Mouse (Mus musculus) embryonic facial prominence, embryonic 14.5 days (tissue): Measurements from ENCODE around the gene Nxph3. TPM values are rescaled to one million over a fixed set of nuclear protein-coding genes. Genes with fewer than 3 reads are reported as not detected.

Experiments
- ATAC-seq: fragments of 200-750 bp; cut with Nextera tagmentation; 2 replicates; pipeline ENCODE4 v1.8.0; 2017; ENCODE audit warnings: low read depth, moderate number of reproducible peaks, moderate TSS enrichment
- DNase-seq: peaks from one replicate; pipeline ENCODE4 v3.0.0-alpha.2; 2015; ENCODE audit warnings: low spot score
- H3K27ac ChIP-seq: fragments of 300-500 bp; sonication (generic); replicated peaks from 2 replicates; pipeline ENCODE4 v1.5.1; 2014; ENCODE audit warnings: low read depth, mild to moderate bottlenecking, low read length, moderate library complexity
- H3K27me3 ChIP-seq: fragments of 300-500 bp; sonication (generic); replicated peaks from 2 replicates; pipeline ENCODE4 v1.6.1; 2014; ENCODE audit warnings: low read length; ENCODE audit not compliant: control insufficient read depth, insufficient read depth
- H3K36me3 ChIP-seq: fragments of 300-500 bp; sonication (generic); 2 replicates; pipeline ENCODE4 v1.6.1; 2014; ENCODE audit warnings: low read length, mixed read lengths; ENCODE audit not compliant: control insufficient read depth, insufficient read depth
- H3K4me1 ChIP-seq: fragments of 300-500 bp; sonication (generic); 2 replicates; pipeline ENCODE4 v1.6.1; 2014; ENCODE audit warnings: antibody characterized with exemption, low read length; ENCODE audit not compliant: control insufficient read depth, insufficient read depth
- H3K4me2 ChIP-seq: fragments of 300-500 bp; sonication (generic); 2 replicates; pipeline ENCODE4 v1.6.1; 2014; ENCODE audit warnings: low read depth, mild to moderate bottlenecking, low read length, moderate library complexity, mixed read lengths
- H3K4me3 ChIP-seq: fragments of 300-500 bp; sonication (generic); 2 replicates; pipeline ENCODE4 v1.5.1; 2014; ENCODE audit warnings: low read depth, mild to moderate bottlenecking, low read length
- H3K9ac ChIP-seq: fragments of 300-500 bp; sonication (generic); 2 replicates; pipeline ENCODE4 v1.6.1; 2014; ENCODE audit warnings: low read depth, mild to moderate bottlenecking, low read length, moderate library complexity, mixed read lengths
- H3K9me3 ChIP-seq: fragments of 300-500 bp; sonication (generic); 2 replicates; pipeline ENCODE4 v1.6.1; 2016; ENCODE audit warnings: low read length; ENCODE audit not compliant: control insufficient read depth
- WGBS: fragments of 180-500 bp; shearing (Covaris S2); extraction: QIAGEN DNeasy Blood & Tissue Kit; methylation state at CpG from one replicate; pipeline ENCODE4 v1.1.7; 2014; 5-methylcytosine and 5-hydroxymethylcytosine counted together
- polyA plus RNA-seq: library from polyadenylated mRNA; unstranded; fragments of >200 nt; fragmentation: Nextera tagmentation; extraction: Ambion mirVana; gene quantifications from 2 replicates; pipeline ENCODE4 v1.2.1, GENCODE M21; 2014

The Nxph3 gene
- polyA plus RNA-seq, 1 experiment from 2014 or later: 0.72 TPM

- 86% methylated on average over 8 of the region's 8 CpGs for WGBS
- ATAC-seq: no peak
- no peaks in the 10 kb centered on the region for H3K4me1 ChIP-seq
- H3K4me2 ChIP-seq: no peak overlapping the region
- H3K9me3 ChIP-seq: no peaks in the 10 kb centered on the region
- no peak for DNase-seq
- no peaks in the 10 kb centered on the region for H3K27me3 ChIP-seq
- H3K27ac ChIP-seq: no peak overlapping the region
- no peak overlapping the region for H3K4me3 ChIP-seq
- no peak overlapping the region for H3K9ac ChIP-seq
- no peaks in the 10 kb centered on the region for H3K36me3 ChIP-seq
These were observed 12.9 kb upstream of the Nxph3 start for GRCm38 (mm10) chr11:95527307-95527706.

- Histone ChIP-seq H3K36me3 (no peaks in the 10 kb centered on the region), H3K9me3 (no peaks in the 10 kb centered on the region), H3K27me3 (no peaks in the 10 kb centered on the region), H3K4me3 (peak overlapping the region; percentile 20), H3K9ac (no peak overlapping the region), H3K27ac (no peak overlapping the region), H3K4me1 (peaks cover 4% of the 10 kb centered on the region), H3K4me2 (peak overlapping the region; percentile 49)
- WGBS: 1% methylated on average over 12 of the region's 13 CpGs
- ATAC-seq (peak; percentile 48), DNase-seq (peak; percentile 85)
These were observed 7.2 kb upstream of the Nxph3 start for GRCm38 (mm10) chr11:95521563-95521962.

DNA sequence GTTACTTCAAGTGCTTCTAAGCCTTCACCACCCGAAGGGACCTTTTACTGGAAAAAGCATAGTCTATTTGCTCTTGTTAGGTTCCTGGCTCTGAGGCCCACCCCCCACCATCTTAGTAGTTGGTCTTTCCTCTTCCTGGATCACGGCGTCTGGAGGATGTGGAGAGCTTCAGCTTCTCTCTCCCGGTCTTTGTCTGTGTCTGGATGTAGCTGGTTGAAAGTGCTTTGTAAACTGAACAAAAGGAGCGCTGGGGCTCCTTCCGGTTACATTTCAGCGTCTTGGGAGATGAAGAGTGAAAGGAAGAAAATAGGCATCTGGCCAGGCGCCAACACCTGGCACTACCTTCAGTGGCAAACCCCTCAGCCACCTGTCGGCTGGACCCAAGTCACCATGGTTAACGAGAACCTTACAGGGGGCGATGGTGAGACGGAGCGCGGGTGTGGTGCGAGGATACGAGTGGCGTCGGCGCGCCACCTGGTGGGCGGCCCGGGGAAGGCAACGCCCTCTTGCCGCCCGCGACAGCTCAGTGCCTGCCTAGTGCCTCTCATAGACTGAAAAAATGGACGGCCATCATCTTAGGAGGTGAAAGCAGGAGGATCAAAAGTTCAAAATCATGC lies 6.2 kb upstream of the Nxph3 start:
- Histone ChIP-seq H3K36me3 (no peaks in the 10 kb centered on the region), H3K4me3 (peak overlapping the region; percentile 24), H3K27ac (peak overlapping the region; percentile 31), H3K4me2 (peak overlapping the region; percentile 49), H3K4me1 (peaks cover 4% of the 10 kb centered on the region), H3K27me3 (0 out of 2 replicates have a peak, but pooled peaks cover 3% of the 10 kb centered on the region), H3K9ac (no peak overlapping the region), H3K9me3 (no peaks in the 10 kb centered on the region)
- ATAC-seq (peak; percentile 77), DNase-seq (peak; percentile 93)
- WGBS: 6% methylated on average over 27 of the region's 27 CpGs

DNA sequence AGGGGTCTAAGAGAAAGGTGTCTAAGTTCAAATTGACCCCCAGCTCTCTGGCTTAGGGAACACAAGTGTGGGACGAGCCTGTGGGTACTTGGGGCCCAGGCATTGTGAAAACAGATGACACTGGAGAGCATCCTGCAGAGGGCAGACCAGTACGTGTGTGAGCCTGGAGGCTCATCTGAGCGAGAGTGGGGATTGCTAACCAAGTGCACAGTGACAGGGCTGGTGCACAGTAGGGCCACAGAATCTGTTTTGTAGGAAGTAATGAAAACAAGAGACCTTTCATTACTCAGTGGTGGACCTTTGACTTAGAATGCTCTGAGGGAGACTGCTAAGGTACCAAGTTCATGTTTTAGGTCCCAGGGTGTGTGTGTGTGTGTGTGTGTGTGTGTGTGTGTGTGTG lies 5.6 kb upstream of the Nxph3 start:
- H3K4me1 ChIP-seq: peaks cover 4% of the 10 kb centered on the region
- DNase-seq (no peak), ATAC-seq (no peak)
- 60% methylated on average over 3 of the region's 3 CpGs for WGBS
- H3K27ac ChIP-seq: peak overlapping the region; percentile 31; the same call in 1 of the 2 replicates
- no peaks in the 10 kb centered on the region for H3K36me3 ChIP-seq
- peak overlapping the region; percentile 49; the same call in 1 of the 2 replicates for H3K4me2 ChIP-seq
- no peak overlapping the region for H3K4me3 ChIP-seq
- 0 out of 2 replicates have a peak, but pooled peaks cover 3% of the 10 kb centered on the region for H3K27me3 ChIP-seq
- H3K9me3 ChIP-seq: no peaks in the 10 kb centered on the region
- no peak overlapping the region for H3K9ac ChIP-seq

DNA sequence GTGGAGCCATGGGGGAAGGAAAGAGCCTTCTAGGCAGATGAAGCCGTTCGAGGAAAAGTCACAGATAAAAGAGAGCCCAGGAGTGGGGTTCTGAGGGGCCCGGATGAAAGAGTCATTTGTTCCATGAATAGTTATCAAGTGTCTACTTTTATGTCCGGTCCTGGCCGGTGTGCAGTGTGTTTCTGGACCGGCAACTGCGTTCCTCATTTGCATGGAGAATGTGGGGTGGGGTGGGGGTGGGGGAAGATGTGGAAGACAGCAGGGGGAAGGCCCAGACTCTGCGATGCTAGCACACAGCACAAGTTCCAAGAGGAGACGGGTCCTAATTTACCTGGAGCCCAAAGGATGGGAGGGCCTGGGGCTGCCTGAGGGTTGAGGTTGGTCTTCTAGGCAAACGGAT lies 4.9 kb upstream of the Nxph3 start:
- DNase-seq (no peak), ATAC-seq (no peak)
- Histone ChIP-seq H3K9ac (no peak overlapping the region), H3K4me1 (peaks cover 4% of the 10 kb centered on the region), H3K36me3 (no peaks in the 10 kb centered on the region), H3K9me3 (no peaks in the 10 kb centered on the region), H3K27me3 (0 out of 2 replicates have a peak, but pooled peaks cover 9% of the 10 kb centered on the region), H3K4me2 (no peak overlapping the region), H3K4me3 (no peak overlapping the region), H3K27ac (no peak overlapping the region)
- WGBS: 46% methylated on average over 10 of the region's 10 CpGs

- Histone ChIP-seq H3K27me3 (peaks cover 18% of the 10 kb centered on the region; the same call in 1 of the 2 replicates), H3K36me3 (no peaks in the 10 kb centered on the region), H3K4me3 (no peak overlapping the region), H3K27ac (no peak overlapping the region), H3K9ac (no peak overlapping the region), H3K4me1 (peaks cover 4% of the 10 kb centered on the region), H3K4me2 (no peak overlapping the region), H3K9me3 (no peaks in the 10 kb centered on the region)
- DNase-seq (no peak), ATAC-seq (no peak)
- WGBS: 43% methylated on average over 6 of the region's 6 CpGs
These were observed 2.8 kb upstream of the Nxph3 start for GRCm38 (mm10) chr11:95517162-95517561.

- Histone ChIP-seq H3K9me3 (no peaks in the 10 kb centered on the region), H3K36me3 (no peaks in the 10 kb centered on the region), H3K27ac (no peak overlapping the region), H3K4me2 (no peak overlapping the region), H3K4me3 (no peak overlapping the region), H3K9ac (no peak overlapping the region), H3K4me1 (peaks cover 4% of the 10 kb centered on the region), H3K27me3 (peaks cover 18% of the 10 kb centered on the region; the same call in 1 of the 2 replicates)
- ATAC-seq (no peak), DNase-seq (no peak)
- 6% methylated on average over 5 of the region's 5 CpGs for WGBS
These were observed 2.1 kb upstream of the Nxph3 start for GRCm38 (mm10) chr11:95516491-95516911.

DNA sequence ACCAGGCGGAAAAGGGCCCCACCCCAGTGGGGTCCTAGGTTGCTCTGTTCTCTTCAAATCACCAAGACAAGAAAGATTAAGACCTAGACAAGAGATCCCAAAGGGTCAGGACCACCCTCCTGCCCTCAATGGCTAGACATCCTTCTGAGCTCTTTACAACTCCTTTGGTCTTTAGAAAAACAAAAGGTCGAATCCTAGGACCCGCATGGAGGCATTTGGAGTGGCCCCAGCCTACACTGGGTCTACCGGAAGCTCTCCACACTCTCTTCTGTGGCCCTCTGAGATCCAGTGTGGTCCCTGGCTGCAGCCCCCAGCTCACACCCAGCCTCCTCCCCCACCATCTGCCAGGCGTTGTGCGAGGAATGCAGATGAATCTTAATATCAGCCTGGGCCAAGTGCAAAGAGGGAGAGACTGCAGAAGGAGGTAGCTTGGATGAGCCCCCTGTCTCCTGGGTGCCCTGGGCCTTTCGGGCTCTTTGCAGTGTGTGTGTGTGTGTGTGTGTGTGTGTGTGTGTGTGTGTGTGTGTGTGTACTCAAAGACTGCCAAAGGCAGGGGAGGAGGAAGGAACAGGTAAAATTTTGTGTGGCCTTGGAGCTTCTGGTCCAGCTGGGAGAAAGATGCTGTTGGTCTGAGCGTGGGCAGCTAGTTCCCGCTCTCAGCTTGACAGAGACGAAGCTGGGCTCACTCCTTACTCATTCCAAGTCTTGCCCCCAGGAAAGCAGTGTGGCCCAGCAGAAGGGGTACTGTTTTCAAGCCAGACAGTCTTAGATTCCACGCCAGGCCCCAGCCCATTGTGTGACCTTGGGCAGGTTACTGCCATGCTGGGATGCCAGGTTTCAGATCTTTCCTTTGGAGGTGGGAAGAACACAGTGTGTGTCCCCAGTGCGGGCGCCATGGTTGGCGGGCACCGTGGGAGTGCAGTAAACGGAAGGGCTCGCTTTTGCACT lies 1.3 kb upstream of the Nxph3 start:
- H3K4me2 ChIP-seq: peak overlapping the region; percentile 99; the same call in 1 of the 2 replicates
- H3K4me3 ChIP-seq: 0 out of 2 replicates have a peak overlapping the region, but pooled peaks have one; percentile 62

More for the DNA sequence above, 1.3 kb upstream of the Nxph3 start:
- no peaks in the 10 kb centered on the region for H3K36me3 ChIP-seq
- H3K4me1 ChIP-seq: peaks cover 4% of the 10 kb centered on the region
- no peaks in the 10 kb centered on the region for H3K9me3 ChIP-seq
- H3K27ac ChIP-seq: no peak overlapping the region
- no peak for DNase-seq
- peaks cover 18% of the 10 kb centered on the region; the same call in 1 of the 2 replicates for H3K27me3 ChIP-seq
- WGBS: 37% methylated on average over 17 of the region's 17 CpGs
- no peak overlapping the region for H3K9ac ChIP-seq
- no peak for ATAC-seq
